Mouse (Mus musculus) olfactory bulb, adult 2 months (tissue): ENCODE results near the gene Dmac2.

Source experiments
- CTCF ChIP-seq: fragments of 200-500 bp; IDR thresholded peaks from 2 replicates; pipeline ENCODE4 v1.5.1; 2012; ENCODE audit warnings: low read depth, mild to moderate bottlenecking, low read length, moderate library complexity; ENCODE audit not compliant: insufficient read depth
- POLR2A ChIP-seq: fragments of 200-500 bp; IDR thresholded peaks from 2 replicates; pipeline ENCODE4 v1.6.1; 2012; ENCODE audit warnings: mild to moderate bottlenecking, low read depth, low read length, moderate library complexity; ENCODE audit not compliant: insufficient read depth

GRCm38 (mm10) chr7:25575105-25575504, 44.1 kb upstream of the Dmac2 start:
- TF ChIP-seq CTCF (no peak), POLR2A (no peak)
